Mouse (Mus musculus) B cell, adult 67 days (primary cell): Measurements from ENCODE around the gene Echdc2. TPM values are rescaled to one million over a fixed set of nuclear protein-coding genes. Genes with fewer than 3 reads are reported as not detected.

Source experiments
- total RNA-seq, 2 experiments: library from RNA; stranded (reverse); gene quantifications; 4 replicates each; pipeline ENCODE4 v1.2.4; 2023

Gene Echdc2
- not detected for total RNA-seq

DNA sequence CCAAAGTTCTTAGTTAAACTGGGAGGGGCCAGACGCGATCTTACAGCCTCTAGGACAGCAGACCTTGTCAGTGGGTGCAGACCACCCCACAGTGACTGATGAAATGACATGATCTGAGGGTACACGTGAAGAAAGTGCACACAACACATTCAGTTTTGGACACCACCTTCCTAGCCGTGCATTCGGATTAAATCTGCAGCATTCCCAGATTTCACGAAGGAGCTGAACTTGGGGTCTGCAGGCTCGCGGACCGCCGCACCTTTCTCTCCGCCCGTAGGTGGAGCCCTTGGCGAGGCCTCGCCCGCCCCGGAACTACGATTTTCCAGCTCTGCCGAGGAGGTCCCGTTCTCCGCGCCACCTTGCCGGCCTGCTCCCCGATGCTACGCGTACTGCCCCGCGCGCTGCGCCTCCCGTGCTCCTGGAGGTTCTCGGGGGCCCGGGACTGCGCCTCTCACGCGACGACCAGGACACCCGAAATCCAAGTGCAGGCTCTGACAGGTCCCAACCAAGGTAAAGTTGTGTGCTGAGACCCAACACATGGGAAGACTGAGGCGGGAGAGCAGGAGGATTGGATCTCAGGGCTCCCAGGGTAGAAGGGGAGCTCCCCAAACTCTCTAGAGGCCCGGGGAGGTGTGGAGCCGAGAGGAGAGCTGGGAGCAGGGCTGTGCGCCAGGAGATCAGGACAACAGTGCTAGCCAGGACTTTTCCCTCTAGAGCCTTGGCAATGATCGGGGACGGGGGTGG lies at the start of gene Echdc2:
Gene Echdc2 (plus strand): TSS at position 286 of the 744 bp plus-strand sequence.

DNA sequence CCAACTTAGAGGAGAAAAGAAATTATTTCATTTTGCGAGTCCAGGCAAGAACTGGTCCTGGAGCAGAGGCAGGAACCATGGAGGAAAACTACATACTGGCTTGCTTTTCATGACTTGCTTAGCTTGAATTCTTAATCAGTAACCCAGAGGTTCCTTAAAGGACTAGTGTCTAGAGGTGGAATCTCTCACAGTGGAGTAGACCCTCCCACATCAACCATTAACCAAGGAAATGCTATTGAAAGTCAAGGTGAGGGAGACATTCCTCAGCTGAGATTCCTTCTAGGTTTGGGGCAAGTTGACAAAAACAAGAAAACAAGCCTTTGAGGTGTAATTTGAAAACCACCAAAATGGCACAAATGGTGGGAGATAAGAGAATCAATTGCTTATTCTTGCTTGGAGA lies 20.4 kb upstream of the Echdc2 start, which contains the start of gene Scp2:
Gene Scp2 (minus strand): TSS at position 119 of the 400 bp plus-strand sequence.

DNA sequence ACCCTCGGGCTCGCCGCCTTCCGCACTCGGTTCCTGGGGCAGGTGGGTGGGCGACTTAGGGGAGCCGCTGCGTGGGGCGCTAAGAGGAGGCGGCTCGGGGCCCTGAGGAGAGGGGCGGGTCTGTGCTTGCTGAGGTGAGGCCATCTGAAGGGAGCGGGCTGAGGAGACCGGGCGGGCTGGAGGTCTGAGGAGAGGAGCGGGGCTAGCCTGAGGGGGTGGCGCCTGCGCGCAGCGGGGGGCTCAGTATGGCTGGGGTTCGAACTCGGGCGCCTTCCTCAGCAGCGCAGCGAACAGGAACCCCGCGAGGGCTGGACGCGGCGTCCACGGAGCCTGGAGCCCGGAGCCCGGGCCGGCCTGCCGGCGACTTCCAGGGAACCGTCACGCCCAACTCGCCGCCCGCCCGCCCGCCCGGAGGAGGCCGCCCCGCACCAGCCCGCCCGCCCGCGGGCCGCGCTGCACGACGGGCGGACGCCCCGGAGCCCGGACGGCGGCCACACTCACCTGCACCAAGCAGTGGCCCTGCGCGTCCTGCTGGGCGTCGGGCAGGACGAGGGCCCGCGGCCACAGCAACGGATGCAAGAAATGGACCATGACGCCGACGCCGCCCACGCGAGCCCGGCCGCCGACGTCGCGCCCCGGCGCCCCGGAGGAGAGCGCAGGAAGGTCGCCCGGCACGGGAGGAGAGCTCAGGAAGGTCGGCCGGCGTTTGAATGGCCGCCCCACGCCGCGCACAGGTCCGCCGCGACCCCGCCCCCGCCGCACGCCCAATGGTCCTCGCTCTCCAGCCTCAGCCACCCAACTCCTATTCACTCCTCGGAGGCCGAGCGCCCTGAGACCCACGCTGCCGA lies 52.3 kb downstream of the Echdc2 start, which contains the start of gene Zyg11a:
Gene Zyg11a (minus strand): TSS at position 717 of the 848 bp plus-strand sequence.

Other genes with a start within 250 kb of the Echdc2 start
- gene Cpt2, start 241.8 kb upstream of the Echdc2 start, total RNA-seq, result 10 to 100 TPM; 13.8 to 16.5 TPM
- not detected for gene Slc1a7, start 197.1 kb upstream of the Echdc2 start, total RNA-seq
- gene Podn, start 69.0 kb upstream of the Echdc2 start, total RNA-seq, result under 1 TPM in 1 of 2 experiments, not detected in 1; 0.74 TPM
- 10 to 100 TPM; 91.4 to 96.2 TPM for gene Scp2, start 20.4 kb upstream of the Echdc2 start, total RNA-seq
- not detected for gene Zyg11a, start 52.6 kb downstream of the Echdc2 start, total RNA-seq
- 10 to 100 TPM; 38.0 to 39.8 TPM for gene Zyg11b, start 135.7 kb downstream of the Echdc2 start, total RNA-seq
- gene Coa7, start 162.7 kb downstream of the Echdc2 start, total RNA-seq, result 10 to 100 TPM; 19.5 to 21.7 TPM
- not detected for gene Shisal2a, start 217.9 kb downstream of the Echdc2 start, total RNA-seq
- 1 to 10 TPM; 1.5 to 3.8 TPM for gene Gpx7, start 241.5 kb downstream of the Echdc2 start, total RNA-seq